Mouse (Mus musculus): ENCODE results near the gene Nrxn2.

DNA sequence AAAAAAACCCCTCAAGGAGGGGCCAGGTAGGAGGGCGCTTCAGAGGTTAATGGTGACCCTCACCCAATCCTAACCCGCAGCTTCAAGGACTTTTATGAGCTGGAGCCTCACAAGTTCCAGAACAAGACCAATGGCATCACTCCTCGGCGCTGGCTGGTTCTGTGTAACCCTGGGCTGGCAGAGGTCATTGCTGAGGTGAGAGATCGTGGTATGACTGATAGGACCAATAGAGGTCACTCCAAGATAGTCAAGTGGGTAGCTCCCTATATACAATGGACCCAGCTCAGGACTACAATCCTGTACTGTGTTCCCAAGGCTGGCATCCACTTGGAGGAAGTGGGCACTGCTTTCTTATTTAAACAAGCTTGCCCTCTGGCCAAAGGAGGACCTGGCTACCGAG lies 28.3 kb upstream of the Nrxn2 start:
- no peak for TF ChIP-seq CTCF (IDR thresholded peaks at IDR 0.05; ENCODE audit: control insufficient read depth, insufficient read depth, insufficient read length)
- no peak for TF ChIP-seq MYOG (IDR thresholded peaks at IDR 0.05; ENCODE audit: control insufficient read depth, extremely low read depth, insufficient read length)
- no peak for TF ChIP-seq MAX (IDR thresholded peaks at IDR 0.05)
- no peak for TF ChIP-seq MYOD1 (IDR thresholded peaks at IDR 0.05; ENCODE audit: control insufficient read depth, insufficient read length, low read depth)
